Mouse (Mus musculus): ENCODE data around the gene Guca2a. TPM values are rescaled to one million over a fixed set of nuclear protein-coding genes. Genes with fewer than 3 reads are reported as not detected.
"Not testable (repeated sequence)": the region's sequence is repeated elsewhere in the genome, so short reads cannot be mapped to it uniquely, and the experiment has no call there.

Guca2a gene
- total RNA-seq (2021), result not detected
- long read RNA-seq, experiment 1, partial matches to known transcripts, result 0 of 1 reads
- long read RNA-seq, experiment 1, other reads (novel, unspliced or antisense), result 0 of 1 reads
- long read RNA-seq, experiment 2, partial matches to known transcripts, result 0 of 2 reads
- long read RNA-seq, experiment 2, other reads (novel, unspliced or antisense), result 0 of 2 reads

GRCm38 (mm10) chr4:119637176-119637845 lies at the start of gene Guca2a:
Gene Guca2a, plus strand, starts transcription at chr4:119637704.
- DNase-seq, result peak; percentile 62

GRCm38 (mm10) chr4:119588037-119588436 lies 49.5 kb upstream of the Guca2a start:
- no peak for DNase-seq

GRCm38 (mm10) chr4:119589423-119589822 lies 48.1 kb upstream of the Guca2a start:
- no peak for DNase-seq

GRCm38 (mm10) chr4:119590027-119590426 lies 47.5 kb upstream of the Guca2a start:
- DNase-seq, result no peak

- no peak for DNase-seq
Observed at GRCm38 (mm10) chr4:119592479-119592878, 45.0 kb upstream of the Guca2a start.

GRCm38 (mm10) chr4:119594331-119594730 lies 43.2 kb upstream of the Guca2a start:
- no peak for DNase-seq

- DNase-seq, result no peak
Observed at GRCm38 (mm10) chr4:119599605-119600004, 37.9 kb upstream of the Guca2a start.

- no peak for DNase-seq
Observed at GRCm38 (mm10) chr4:119609488-119609887, 28.0 kb upstream of the Guca2a start.

- DNase-seq, result no peak
Observed at GRCm38 (mm10) chr4:119614078-119614477, 23.4 kb upstream of the Guca2a start.

GRCm38 (mm10) chr4:119614724-119615123 lies 22.8 kb upstream of the Guca2a start:
- no peak for DNase-seq

GRCm38 (mm10) chr4:119626081-119626645 lies 11.3 kb upstream of the Guca2a start:
- no peak for DNase-seq

GRCm38 (mm10) chr4:119626876-119627275 lies 10.6 kb upstream of the Guca2a start:
- DNase-seq, result no peak

- DNase-seq, result no peak
Observed at GRCm38 (mm10) chr4:119627317-119627716, 10.2 kb upstream of the Guca2a start.

- DNase-seq, result not testable (repeated sequence)
Observed at GRCm38 (mm10) chr4:119628363-119628762, 9.1 kb upstream of the Guca2a start.

- DNase-seq, result peak; percentile 60
Observed at GRCm38 (mm10) chr4:119631115-119631919, 6.2 kb upstream of the Guca2a start.

GRCm38 (mm10) chr4:119632721-119633120 lies 4.8 kb upstream of the Guca2a start:
- DNase-seq, result no peak

- no peak for DNase-seq
Observed at GRCm38 (mm10) chr4:119633342-119633741, 4.2 kb upstream of the Guca2a start.

- DNase-seq, result no peak
Observed at GRCm38 (mm10) chr4:119633948-119634347, 3.6 kb upstream of the Guca2a start.

GRCm38 (mm10) chr4:119634908-119635660 lies 2.4 kb upstream of the Guca2a start:
- DNase-seq, result no peak

- DNase-seq, result no peak
Observed at GRCm38 (mm10) chr4:119635686-119636085, 1.8 kb upstream of the Guca2a start.

- DNase-seq, result no peak
Observed at GRCm38 (mm10) chr4:119636731-119637130, 773 bp upstream of the Guca2a start.

- DNase-seq, result no peak
Observed at GRCm38 (mm10) chr4:119637946-119638345, 442 bp downstream of the Guca2a start.

All from adrenal gland, postnatal 10 days (tissue).